Mouse (Mus musculus): ENCODE data around the gene Tmtc2. TPM values are rescaled to one million over a fixed set of nuclear protein-coding genes. Genes with fewer than 3 reads are reported as not detected.

Gene Tmtc2
- polyA plus RNA-seq, 1 experiment from 2014 or later, result 8.1 TPM

- Histone ChIP-seq H3K4me2 (ENCODE audit: low read depth, low read length) (no peak overlapping the region), H3K27me3 (ENCODE audit: control insufficient read depth, insufficient read depth, low read depth, low read length) (no peaks in the 10 kb centered on the region), H3K36me3 (ENCODE audit: control insufficient read depth, insufficient read depth, low read length) (no peaks in the 10 kb centered on the region), H3K4me3 (ENCODE audit: low read length) (no peak overlapping the region), H3K9ac (ENCODE audit: low read length) (no peak overlapping the region), H3K27ac (ENCODE audit: low read length) (no peak overlapping the region), H3K9me3 (ENCODE audit: control insufficient read depth, low read length) (no peaks in the 10 kb centered on the region), H3K4me1 (replicated peaks; ENCODE audit: control insufficient read depth, insufficient read depth, low read length) (no peaks in the 10 kb centered on the region)
- WGBS, result 78% methylated on average over 7 of the region's 7 CpGs
- ATAC-seq (ENCODE audit: low read depth), result no peak
Observed at GRCm38 (mm10) chr10:105380584-105380983, 193.7 kb downstream of the Tmtc2 start.

- 92% methylated on average over 2 of the region's 2 CpGs for WGBS
- H3K9me3 ChIP-seq (ENCODE audit: control insufficient read depth, low read length), result peaks cover 6% of the 10 kb centered on the region
- no peaks in the 10 kb centered on the region for H3K27me3 ChIP-seq (ENCODE audit: control insufficient read depth, insufficient read depth, low read depth, low read length)
- no peak overlapping the region for H3K4me3 ChIP-seq (ENCODE audit: low read length)
- no peaks in the 10 kb centered on the region for H3K36me3 ChIP-seq (ENCODE audit: control insufficient read depth, insufficient read depth, low read length)
- ATAC-seq (ENCODE audit: low read depth), result no peak
- no peak overlapping the region for H3K27ac ChIP-seq (ENCODE audit: low read length)
- H3K4me2 ChIP-seq (ENCODE audit: low read depth, low read length), result no peak overlapping the region
- no peak overlapping the region for H3K9ac ChIP-seq (ENCODE audit: low read length)
- no peaks in the 10 kb centered on the region for H3K4me1 ChIP-seq (replicated peaks; ENCODE audit: control insufficient read depth, insufficient read depth, low read length)
Observed at GRCm38 (mm10) chr10:105377711-105378110, 196.5 kb downstream of the Tmtc2 start.

GRCm38 (mm10) chr10:105373265-105373664, 201.0 kb downstream of the Tmtc2 start:
- H3K4me1 ChIP-seq (replicated peaks; ENCODE audit: control insufficient read depth, insufficient read depth, low read length), result no peaks in the 10 kb centered on the region
- H3K27me3 ChIP-seq (ENCODE audit: control insufficient read depth, insufficient read depth, low read depth, low read length), result no peaks in the 10 kb centered on the region
- 94% methylated on average over 8 of the region's 8 CpGs for WGBS
- no peak overlapping the region for H3K9ac ChIP-seq (ENCODE audit: low read length)
- peaks cover 6% of the 10 kb centered on the region for H3K9me3 ChIP-seq (ENCODE audit: control insufficient read depth, low read length)
- H3K27ac ChIP-seq (ENCODE audit: low read length), result no peak overlapping the region
- no peak for ATAC-seq (ENCODE audit: low read depth)
- no peak overlapping the region for H3K4me3 ChIP-seq (ENCODE audit: low read length)
- H3K4me2 ChIP-seq (ENCODE audit: low read depth, low read length), result no peak overlapping the region
- 0 out of 2 replicates have a peak, but pooled peaks cover 2% of the 10 kb centered on the region for H3K36me3 ChIP-seq (ENCODE audit: control insufficient read depth, insufficient read depth, low read length)

GRCm38 (mm10) chr10:105368242-105368641, 206.0 kb downstream of the Tmtc2 start:
- no peaks in the 10 kb centered on the region for H3K27me3 ChIP-seq (ENCODE audit: control insufficient read depth, insufficient read depth, low read depth, low read length)
- ATAC-seq (ENCODE audit: low read depth), result no peak
- H3K4me1 ChIP-seq (replicated peaks; ENCODE audit: control insufficient read depth, insufficient read depth, low read length), result no peaks in the 10 kb centered on the region

DNA sequence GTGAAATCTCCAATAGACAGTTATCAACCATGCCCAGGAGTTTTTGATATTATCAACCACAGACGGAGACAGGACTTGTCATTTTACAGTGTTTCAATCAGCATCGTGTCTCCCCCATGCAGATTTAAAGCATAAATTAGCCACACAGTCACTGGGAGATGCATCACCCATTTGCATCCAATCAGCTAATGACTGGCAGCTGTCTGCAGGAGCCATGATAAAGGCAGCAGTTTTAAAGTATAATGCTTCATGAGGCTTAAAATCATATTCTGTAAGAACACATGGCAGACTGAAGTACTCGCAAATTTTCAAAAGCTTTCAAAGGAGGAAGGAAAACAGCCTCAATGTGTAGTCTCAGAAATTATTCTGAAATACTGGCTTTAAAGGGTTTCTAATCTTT, 209.8 kb downstream of the Tmtc2 start:
- no peaks in the 10 kb centered on the region for H3K4me1 ChIP-seq (replicated peaks; ENCODE audit: control insufficient read depth, insufficient read depth, low read length)
- no peaks in the 10 kb centered on the region for H3K9me3 ChIP-seq (ENCODE audit: control insufficient read depth, low read length)
- H3K4me3 ChIP-seq (ENCODE audit: low read length), result no peak overlapping the region
- no peak overlapping the region for H3K9ac ChIP-seq (ENCODE audit: low read length)
- 0 out of 2 replicates have a peak, but pooled peaks cover under 1% of the 10 kb centered on the region for H3K36me3 ChIP-seq (ENCODE audit: control insufficient read depth, insufficient read depth, low read length)
- no peak overlapping the region for H3K27ac ChIP-seq (ENCODE audit: low read length)
- no peaks in the 10 kb centered on the region for H3K27me3 ChIP-seq (ENCODE audit: control insufficient read depth, insufficient read depth, low read depth, low read length)
- 82% methylated on average over 3 of the region's 3 CpGs for WGBS
- ATAC-seq (ENCODE audit: low read depth), result no peak
- no peak overlapping the region for H3K4me2 ChIP-seq (ENCODE audit: low read depth, low read length)

More at GRCm38 (mm10) chr10:105368242-105368641, 206.0 kb downstream of the Tmtc2 start:
- Histone ChIP-seq H3K36me3 (ENCODE audit: control insufficient read depth, insufficient read depth, low read length) (0 out of 2 replicates have a peak, but pooled peaks cover 2% of the 10 kb centered on the region), H3K4me2 (ENCODE audit: low read depth, low read length) (no peak overlapping the region), H3K9me3 (ENCODE audit: control insufficient read depth, low read length) (peaks cover 4% of the 10 kb centered on the region), H3K27ac (ENCODE audit: low read length) (no peak overlapping the region), H3K4me3 (ENCODE audit: low read length) (no peak overlapping the region), H3K9ac (ENCODE audit: low read length) (no peak overlapping the region)
- 81% methylated on average over 8 of the region's 8 CpGs for WGBS

DNA sequence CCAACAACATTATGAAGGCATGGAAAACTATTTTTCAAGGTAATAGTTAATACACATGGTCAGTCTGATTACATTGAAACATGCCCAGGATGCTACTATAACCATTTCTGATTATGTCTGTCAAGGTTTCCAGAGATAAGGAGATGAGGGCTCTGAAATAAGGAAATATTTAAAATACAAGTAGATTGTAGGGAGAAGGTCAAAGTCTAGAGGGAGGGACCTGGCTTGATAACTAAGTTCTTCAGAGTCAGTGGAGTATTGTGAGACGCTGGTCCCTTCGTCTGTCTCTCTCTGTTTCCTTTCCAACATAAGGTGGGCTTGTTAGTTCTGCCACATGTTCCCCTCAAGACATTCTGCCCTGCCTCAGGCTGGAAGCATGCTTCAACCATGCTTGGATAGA, 223.9 kb downstream of the Tmtc2 start:
- H3K27me3 ChIP-seq (ENCODE audit: control insufficient read depth, insufficient read depth, low read depth, low read length), result no peaks in the 10 kb centered on the region
- H3K9me3 ChIP-seq (ENCODE audit: control insufficient read depth, low read length), result no peaks in the 10 kb centered on the region
- H3K27ac ChIP-seq (ENCODE audit: low read length), result no peak overlapping the region
- ATAC-seq (ENCODE audit: low read depth), result no peak
- H3K4me3 ChIP-seq (ENCODE audit: low read length), result no peak overlapping the region
- no peaks in the 10 kb centered on the region for H3K4me1 ChIP-seq (replicated peaks; ENCODE audit: control insufficient read depth, insufficient read depth, low read length)
- no peak overlapping the region for H3K9ac ChIP-seq (ENCODE audit: low read length)
- no peaks in the 10 kb centered on the region for H3K36me3 ChIP-seq (ENCODE audit: control insufficient read depth, insufficient read depth, low read length)
- 68% methylated on average over 2 of the region's 2 CpGs for WGBS
- H3K4me2 ChIP-seq (ENCODE audit: low read depth, low read length), result no peak overlapping the region

DNA sequence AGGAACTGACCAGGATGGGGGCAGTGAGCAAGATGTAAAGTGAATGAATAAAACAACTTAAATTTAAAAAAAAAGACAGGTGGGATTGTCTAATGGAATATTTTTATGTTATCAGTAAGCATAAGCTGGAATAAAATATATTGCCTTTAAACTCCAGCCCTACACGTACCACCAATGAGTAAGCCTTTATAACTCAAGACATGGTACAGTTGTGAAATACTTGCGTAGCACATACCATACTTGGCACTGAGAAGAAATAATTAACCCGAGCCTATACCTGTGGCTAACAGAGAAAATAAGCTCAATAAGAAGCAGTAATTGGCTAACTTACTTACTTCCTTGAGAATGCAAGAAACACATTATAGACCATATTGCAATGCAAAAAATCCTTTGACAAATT, 228.3 kb downstream of the Tmtc2 start:
- Histone ChIP-seq H3K36me3 (ENCODE audit: control insufficient read depth, insufficient read depth, low read length) (no peaks in the 10 kb centered on the region), H3K9me3 (ENCODE audit: control insufficient read depth, low read length) (no peaks in the 10 kb centered on the region), H3K9ac (ENCODE audit: low read length) (no peak overlapping the region), H3K4me3 (ENCODE audit: low read length) (no peak overlapping the region), H3K4me2 (ENCODE audit: low read depth, low read length) (no peak overlapping the region), H3K4me1 (replicated peaks; ENCODE audit: control insufficient read depth, insufficient read depth, low read length) (no peaks in the 10 kb centered on the region), H3K27ac (ENCODE audit: low read length) (no peak overlapping the region), H3K27me3 (ENCODE audit: control insufficient read depth, insufficient read depth, low read depth, low read length) (no peaks in the 10 kb centered on the region)
- WGBS, result 82% methylated on average over 3 of the region's 3 CpGs
- no peak for ATAC-seq (ENCODE audit: low read depth)

- 83% methylated on average over 2 of the region's 2 CpGs for WGBS
- Histone ChIP-seq H3K4me3 (ENCODE audit: low read length) (no peak overlapping the region), H3K27ac (ENCODE audit: low read length) (no peak overlapping the region), H3K9me3 (ENCODE audit: control insufficient read depth, low read length) (no peaks in the 10 kb centered on the region), H3K4me2 (ENCODE audit: low read depth, low read length) (no peak overlapping the region), H3K36me3 (ENCODE audit: control insufficient read depth, insufficient read depth, low read length) (no peaks in the 10 kb centered on the region), H3K27me3 (ENCODE audit: control insufficient read depth, insufficient read depth, low read depth, low read length) (no peaks in the 10 kb centered on the region), H3K9ac (ENCODE audit: low read length) (no peak overlapping the region), H3K4me1 (replicated peaks; ENCODE audit: control insufficient read depth, insufficient read depth, low read length) (no peaks in the 10 kb centered on the region)
- no peak for ATAC-seq (ENCODE audit: low read depth)
Observed at GRCm38 (mm10) chr10:105332856-105333255, 241.4 kb downstream of the Tmtc2 start.

GRCm38 (mm10) chr10:105330327-105330726, 243.9 kb downstream of the Tmtc2 start:
- Histone ChIP-seq H3K9ac (ENCODE audit: low read length) (no peak overlapping the region), H3K9me3 (ENCODE audit: control insufficient read depth, low read length) (no peaks in the 10 kb centered on the region), H3K4me3 (ENCODE audit: low read length) (no peak overlapping the region), H3K4me2 (ENCODE audit: low read depth, low read length) (no peak overlapping the region), H3K27ac (ENCODE audit: low read length) (no peak overlapping the region), H3K4me1 (replicated peaks; ENCODE audit: control insufficient read depth, insufficient read depth, low read length) (no peaks in the 10 kb centered on the region), H3K27me3 (ENCODE audit: control insufficient read depth, insufficient read depth, low read depth, low read length) (no peaks in the 10 kb centered on the region), H3K36me3 (ENCODE audit: control insufficient read depth, insufficient read depth, low read length) (no peaks in the 10 kb centered on the region)
- ATAC-seq (ENCODE audit: low read depth), result no peak
- 63% methylated on average over 5 of the region's 5 CpGs for WGBS

DNA sequence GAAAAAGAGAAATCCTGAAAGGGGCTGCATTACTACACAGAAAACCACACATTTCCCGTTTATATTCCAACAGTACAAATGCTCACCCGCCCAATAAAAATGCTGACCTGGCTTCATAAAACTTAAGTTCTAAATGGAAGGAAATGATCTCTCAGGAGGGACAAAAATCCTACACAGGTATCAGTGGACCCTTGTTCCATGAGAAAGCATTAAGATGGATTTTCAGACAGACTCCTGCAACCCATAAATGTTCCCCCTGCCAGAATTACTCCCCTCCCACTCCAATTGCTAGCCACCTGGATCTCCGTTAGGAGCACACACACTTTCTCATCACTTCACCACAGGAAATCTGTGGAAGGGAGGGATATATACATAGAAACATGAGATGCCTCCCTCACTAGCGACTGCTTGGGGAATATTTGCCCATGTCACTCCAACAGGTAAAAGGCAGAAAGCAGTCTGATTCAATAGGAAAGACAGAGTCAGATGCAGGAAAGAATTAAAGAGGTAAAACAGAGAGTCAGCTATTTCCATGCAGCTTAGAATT, 250.5 kb downstream of the Tmtc2 start:
- Histone ChIP-seq H3K4me2 (ENCODE audit: low read depth, low read length) (no peak overlapping the region), H3K27ac (ENCODE audit: low read length) (no peak overlapping the region), H3K4me3 (ENCODE audit: low read length) (no peak overlapping the region), H3K27me3 (ENCODE audit: control insufficient read depth, insufficient read depth, low read depth, low read length) (no peaks in the 10 kb centered on the region), H3K9me3 (ENCODE audit: control insufficient read depth, low read length) (no peaks in the 10 kb centered on the region), H3K9ac (ENCODE audit: low read length) (no peak overlapping the region), H3K4me1 (replicated peaks; ENCODE audit: control insufficient read depth, insufficient read depth, low read length) (no peaks in the 10 kb centered on the region), H3K36me3 (ENCODE audit: control insufficient read depth, insufficient read depth, low read length) (peaks cover 8% of the 10 kb centered on the region)
- ATAC-seq (ENCODE audit: low read depth), result no peak
- 72% methylated on average over 4 of the region's 4 CpGs for WGBS

All from lung, embryonic 16.5 days (tissue).